Mouse (Mus musculus) lung, postnatal 0 days (tissue): ENCODE measurements at regions not wholly inside any gene's neighbourhood (a gene's known extent, or its start where the extent isn't known, plus 50 kb on each side); places are given as distances from the start of the nearest gene placed in this dataset.
A peak's percentile ranks its signal among the peaks of the same experiment; 100 is the strongest.

Experiments used
- ATAC-seq: fragments of 200-750 bp; cut with Nextera tagmentation; 2 replicates; pipeline ENCODE4 v1.8.0; 2017; ENCODE audit warnings: moderate library complexity
- DNase-seq: peaks from one replicate; pipeline ENCODE4 v3.0.0-alpha.2; 2016; ENCODE audit warnings: low spot score
- H3K27ac ChIP-seq: fragments of 300-500 bp; sonication (generic); 2 replicates; pipeline ENCODE4 v1.5.1; 2014; ENCODE audit warnings: antibody characterized with exemption, mild to moderate bottlenecking, low read length, mixed read lengths
- H3K27me3 ChIP-seq: fragments of 300-500 bp; sonication (generic); replicated peaks from 2 replicates; pipeline ENCODE4 v1.6.1; 2014; ENCODE audit warnings: low read length, mixed read lengths; ENCODE audit not compliant: insufficient read depth
- H3K36me3 ChIP-seq: fragments of 300-500 bp; sonication (generic); 2 replicates; pipeline ENCODE4 v1.6.1; 2014; ENCODE audit warnings: low read length, mixed read lengths; ENCODE audit not compliant: insufficient read depth
- H3K4me1 ChIP-seq: fragments of 300-500 bp; sonication (generic); 2 replicates; pipeline ENCODE4 v1.6.1; 2014; ENCODE audit warnings: antibody characterized with exemption, low read depth, low read length, mixed read lengths; ENCODE audit not compliant: insufficient read depth
- H3K4me2 ChIP-seq: fragments of 300-500 bp; sonication (generic); replicated peaks from 2 replicates; pipeline ENCODE4 v1.6.1; 2014; ENCODE audit warnings: low read depth, mild to moderate bottlenecking, low read length, moderate library complexity, mixed read lengths
- H3K4me3 ChIP-seq: fragments of 300-500 bp; sonication (generic); 2 replicates; pipeline ENCODE4 v1.5.1; 2014; ENCODE audit warnings: low read depth, low read length
- H3K9ac ChIP-seq: fragments of 300-500 bp; sonication (generic); replicated peaks from 2 replicates; pipeline ENCODE4 v1.6.1; 2014; ENCODE audit warnings: low read depth, mild to moderate bottlenecking
- H3K9me3 ChIP-seq: fragments of 300-500 bp; sonication (generic); 2 replicates; pipeline ENCODE4 v1.6.1; 2016; ENCODE audit warnings: low read length, mixed read lengths
- CTCF ChIP-seq: IDR thresholded peaks from 2 replicates; pipeline ENCODE4 v1.5.1; 2016; ENCODE audit warnings: antibody characterized with exemption, mild to moderate bottlenecking
- EP300 ChIP-seq: IDR thresholded peaks from 2 replicates; pipeline ENCODE4 v1.6.1; 2016; ENCODE audit warnings: antibody characterized with exemption, mild to moderate bottlenecking, control low read depth
- whole genome bisulfite sequencing: fragments of 180-500 bp; shearing (Covaris S2); extraction: QIAGEN DNeasy Blood & Tissue Kit; methylation state at CpG from one replicate; pipeline ENCODE4 v1.1.7; 2014; 5-methylcytosine and 5-hydroxymethylcytosine counted together

GRCm38 (mm10) chr17:88158550-88158949 is 93.5 kb upstream of the Fbxo11 start:
- Histone ChIP-seq H3K9ac (no peak overlapping the region), H3K4me1 (no peaks in the 10 kb centered on the region), H3K4me3 (no peak overlapping the region), H3K9me3 (no peaks in the 10 kb centered on the region), H3K4me2 (no peak overlapping the region), H3K27ac (no peak overlapping the region), H3K27me3 (no peaks in the 10 kb centered on the region), H3K36me3 (no peaks in the 10 kb centered on the region)
- WGBS = 38% methylated on average over 6 of the region's 6 CpGs
- TF ChIP-seq CTCF = no peak
- TF ChIP-seq EP300 = no peak
- ATAC-seq (no peak), DNase-seq (no peak)

- DNase-seq (no peak), ATAC-seq (no peak)
- H3K4me3 ChIP-seq = no peak overlapping the region
- no peak overlapping the region for H3K9ac ChIP-seq
- no peak overlapping the region for H3K27ac ChIP-seq
- H3K27me3 ChIP-seq = no peaks in the 10 kb centered on the region
- TF ChIP-seq CTCF = no peak
- TF ChIP-seq EP300 = no peak
- no peaks in the 10 kb centered on the region for H3K4me1 ChIP-seq
- H3K36me3 ChIP-seq = no peaks in the 10 kb centered on the region
- H3K9me3 ChIP-seq = no peaks in the 10 kb centered on the region
- 38% methylated on average over 11 of the region's 11 CpGs for WGBS
- no peak overlapping the region for H3K4me2 ChIP-seq
Observed at GRCm38 (mm10) chr17:88159212-88159668, 94.1 kb upstream of the Fbxo11 start.

- no peak for TF ChIP-seq CTCF
- TF ChIP-seq EP300 = no peak
- Histone ChIP-seq H3K4me2 (peak overlapping the region; percentile 25; the same call in 1 of the 2 replicates), H3K9ac (no peak overlapping the region), H3K9me3 (no peaks in the 10 kb centered on the region), H3K4me1 (no peaks in the 10 kb centered on the region), H3K4me3 (no peak overlapping the region), H3K27me3 (no peaks in the 10 kb centered on the region), H3K36me3 (no peaks in the 10 kb centered on the region), H3K27ac (no peak overlapping the region)
- ATAC-seq (no peak), DNase-seq (no peak)
- 59% methylated on average over 19 of the region's 19 CpGs for WGBS
Observed at GRCm38 (mm10) chr17:88159851-88160676, 95.0 kb upstream of the Fbxo11 start.

GRCm38 (mm10) chr17:88160677-88161001 is 95.5 kb upstream of the Fbxo11 start:
- WGBS = 63% methylated on average over 14 of the region's 14 CpGs
- no peak for TF ChIP-seq CTCF
- H3K36me3 ChIP-seq = no peaks in the 10 kb centered on the region

GRCm38 (mm10) chr17:88161766-88162165 is 96.7 kb upstream of the Fbxo11 start:
- no peak overlapping the region for H3K27ac ChIP-seq
- H3K27me3 ChIP-seq = no peaks in the 10 kb centered on the region
- WGBS = 95% methylated on average over 8 of the region's 8 CpGs
- no peaks in the 10 kb centered on the region for H3K36me3 ChIP-seq
- no peak overlapping the region for H3K4me2 ChIP-seq
- H3K9ac ChIP-seq = no peak overlapping the region
- TF ChIP-seq EP300 (no peak), CTCF (no peak)
- ATAC-seq (no peak), DNase-seq (no peak)
- H3K4me3 ChIP-seq = no peak overlapping the region
- no peaks in the 10 kb centered on the region for H3K9me3 ChIP-seq
- no peaks in the 10 kb centered on the region for H3K4me1 ChIP-seq

More at GRCm38 (mm10) chr17:88160677-88161001, 95.5 kb upstream of the Fbxo11 start:
- H3K4me2 ChIP-seq = peak overlapping the region; percentile 25; the same call in 1 of the 2 replicates
- DNase-seq (no peak), ATAC-seq (no peak)
- no peak overlapping the region for H3K27ac ChIP-seq
- no peak overlapping the region for H3K9ac ChIP-seq
- no peak overlapping the region for H3K4me3 ChIP-seq
- no peaks in the 10 kb centered on the region for H3K27me3 ChIP-seq
- H3K9me3 ChIP-seq = no peaks in the 10 kb centered on the region
- no peaks in the 10 kb centered on the region for H3K4me1 ChIP-seq

GRCm38 (mm10) chr17:88164805-88165204 is 99.7 kb upstream of the Fbxo11 start:
- H3K9me3 ChIP-seq = no peaks in the 10 kb centered on the region
- H3K36me3 ChIP-seq = no peaks in the 10 kb centered on the region
- DNase-seq (no peak), ATAC-seq (no peak)
- no peak overlapping the region for H3K4me2 ChIP-seq
- H3K9ac ChIP-seq = no peak overlapping the region
- H3K27ac ChIP-seq = no peak overlapping the region
- H3K4me3 ChIP-seq = no peak overlapping the region
- no peak for TF ChIP-seq CTCF
- H3K4me1 ChIP-seq = no peaks in the 10 kb centered on the region
- H3K27me3 ChIP-seq = no peaks in the 10 kb centered on the region
- WGBS = 83% methylated on average over 4 of the region's 4 CpGs

- Histone ChIP-seq H3K4me1 (no peaks in the 10 kb centered on the region), H3K9me3 (no peaks in the 10 kb centered on the region), H3K36me3 (no peaks in the 10 kb centered on the region), H3K4me3 (no peak overlapping the region), H3K27ac (no peak overlapping the region), H3K27me3 (no peaks in the 10 kb centered on the region), H3K4me2 (no peak overlapping the region), H3K9ac (no peak overlapping the region)
- TF ChIP-seq EP300 (no peak), CTCF (no peak)
- 76% methylated on average over 6 of the region's 6 CpGs for WGBS
- ATAC-seq = no peak
- DNase-seq = no peak
Observed at GRCm38 (mm10) chr17:88165811-88166210, 100.7 kb upstream of the Fbxo11 start.
